Mouse (Mus musculus) erythroblast, embryonic 14.5 days (primary cell): ENCODE results near the gene Fry. TPM values are rescaled to one million over a fixed set of nuclear protein-coding genes. Genes with fewer than 3 reads are reported as not detected.

Source experiments
- H3K27me3 ChIP-seq: 2 replicates; pipeline ENCODE4 v1.6.1; 2012; ENCODE audit warnings: inconsistent platforms; ENCODE audit not compliant: control insufficient read depth
- H3K36me3 ChIP-seq: 2 replicates; pipeline ENCODE4 v1.6.1; 2012; ENCODE audit warnings: mild to moderate bottlenecking, inconsistent platforms; ENCODE audit not compliant: control insufficient read depth
- H3K4me1 ChIP-seq: 2 replicates; pipeline ENCODE4 v1.6.1; 2012; ENCODE audit warnings: inconsistent platforms; ENCODE audit not compliant: control insufficient read depth
- H3K4me3 ChIP-seq: replicated peaks from 2 replicates; pipeline ENCODE3; 2012; ENCODE audit warnings: moderate library complexity, mild to moderate bottlenecking, inconsistent platforms
- H3K9me3 ChIP-seq: 2 replicates; pipeline ENCODE4 v1.6.1; 2012; ENCODE audit warnings: low read length, inconsistent platforms, mixed read lengths; ENCODE audit not compliant: control insufficient read depth
- GATA1 ChIP-seq: IDR thresholded peaks from 2 replicates; pipeline ENCODE4 v1.6.1; 2012; ENCODE audit warnings: low read length, inconsistent platforms, mixed read lengths
- TAL1 ChIP-seq: IDR thresholded peaks from 3 replicates; pipeline ENCODE4 v1.6.1; 2012; ENCODE audit warnings: low read length, inconsistent platforms, mixed read lengths
- polyA plus RNA-seq: library from polyadenylated mRNA; stranded (reverse); fragments of >175 nt; gene quantifications from 2 replicates; pipeline ENCODE4 v1.2.3, GENCODE M21; 2012

The Fry gene
- polyA plus RNA-seq, 1 experiment: 0.16 TPM

DNA sequence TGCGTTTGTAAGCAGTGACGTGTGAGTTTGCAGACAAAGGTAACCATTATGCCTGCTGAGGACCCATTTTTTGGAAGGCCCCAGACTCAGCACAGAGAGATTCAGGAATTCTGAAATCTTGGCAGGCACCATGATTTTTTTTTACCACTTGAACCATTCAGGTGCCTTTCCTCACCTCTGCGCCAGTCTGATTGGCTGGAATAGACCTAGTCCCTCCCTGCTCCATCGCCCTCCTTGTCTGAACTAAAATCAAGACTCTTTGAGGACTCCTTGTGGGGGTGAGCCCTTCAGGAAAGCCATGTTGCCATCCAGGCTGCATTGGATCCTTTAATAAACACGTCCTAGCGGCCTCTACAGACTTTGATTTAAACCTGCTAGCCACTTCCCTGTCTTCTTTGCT is 103.4 kb downstream of the Fry start:
- no peaks in the 10 kb centered on the region for H3K4me1 ChIP-seq
- H3K4me3 ChIP-seq: no peak overlapping the region
- no peak for TF ChIP-seq TAL1
- TF ChIP-seq GATA1: no peak
- no peaks in the 10 kb centered on the region for H3K36me3 ChIP-seq
- H3K9me3 ChIP-seq: no peaks in the 10 kb centered on the region
- H3K27me3 ChIP-seq: no peaks in the 10 kb centered on the region

DNA sequence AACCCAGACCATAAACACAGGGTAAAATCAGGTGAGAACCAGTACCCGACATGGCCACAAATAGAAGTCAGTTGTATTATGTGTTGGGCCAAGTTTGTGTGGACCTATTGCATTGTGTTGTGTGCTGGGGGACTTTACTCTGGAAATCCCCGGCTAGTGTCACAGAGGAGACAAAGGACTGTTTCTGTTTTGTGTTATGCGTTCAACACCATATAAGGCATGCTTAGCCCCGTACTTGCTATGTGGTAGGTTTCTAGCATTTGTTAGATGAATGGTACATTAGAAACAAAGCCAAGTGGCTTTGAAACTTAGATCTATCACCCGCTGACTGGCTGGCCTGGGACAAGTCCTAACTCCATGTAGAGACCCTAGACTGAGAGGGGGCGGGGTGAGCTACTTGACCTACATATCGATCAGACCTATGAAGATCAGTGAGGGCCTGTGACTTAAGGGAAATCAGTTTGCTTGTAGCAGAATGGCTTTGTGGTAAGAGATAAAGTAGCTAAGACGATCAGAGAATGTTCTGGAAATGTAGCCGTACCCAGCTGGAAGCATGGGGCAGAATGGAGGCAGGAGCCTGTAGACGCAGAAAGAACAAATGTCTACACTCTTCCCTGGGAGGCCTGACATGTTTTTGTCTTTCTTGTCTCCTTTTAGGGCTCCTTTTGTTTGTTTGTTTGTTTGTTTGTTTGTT is 105.2 kb downstream of the Fry start:
- TF ChIP-seq GATA1 (no peak), TAL1 (no peak)
- Histone ChIP-seq H3K9me3 (no peaks in the 10 kb centered on the region), H3K36me3 (no peaks in the 10 kb centered on the region)

GRCm38 (mm10) chr5:150229086-150229485 is 110.6 kb downstream of the Fry start:
- Histone ChIP-seq H3K4me1 (no peaks in the 10 kb centered on the region), H3K36me3 (no peaks in the 10 kb centered on the region), H3K27me3 (no peaks in the 10 kb centered on the region), H3K4me3 (no peak overlapping the region), H3K9me3 (peaks cover 3% of the 10 kb centered on the region)
- TF ChIP-seq TAL1 (no peak), GATA1 (no peak)

More for the DNA sequence above, 105.2 kb downstream of the Fry start:
- no peak overlapping the region for H3K4me3 ChIP-seq
- no peaks in the 10 kb centered on the region for H3K27me3 ChIP-seq
- no peaks in the 10 kb centered on the region for H3K4me1 ChIP-seq

DNA sequence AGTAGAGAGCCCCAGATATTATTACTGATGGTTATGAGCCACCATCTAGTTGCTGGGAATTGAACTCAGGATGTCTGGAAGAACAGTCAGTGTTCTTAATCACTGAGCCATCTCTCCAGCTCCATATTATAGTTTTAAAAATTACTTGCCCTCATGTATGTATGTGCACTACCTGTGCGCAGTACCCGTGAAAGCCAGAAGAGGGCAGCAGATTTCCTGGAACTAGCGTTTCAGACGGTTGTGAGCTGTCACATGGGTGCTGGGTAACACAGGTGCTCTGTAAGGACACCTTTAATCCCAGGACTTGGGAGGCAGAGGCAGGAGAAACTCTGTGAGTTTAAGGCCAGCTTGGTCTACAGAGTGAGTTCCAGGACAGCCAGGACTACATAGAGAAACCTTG is 111.3 kb downstream of the Fry start:
- no peaks in the 10 kb centered on the region for H3K27me3 ChIP-seq
- H3K9me3 ChIP-seq: peaks cover 3% of the 10 kb centered on the region
- H3K4me1 ChIP-seq: no peaks in the 10 kb centered on the region
- TF ChIP-seq TAL1 (no peak), GATA1 (no peak)
- H3K4me3 ChIP-seq: no peak overlapping the region
- no peaks in the 10 kb centered on the region for H3K36me3 ChIP-seq

DNA sequence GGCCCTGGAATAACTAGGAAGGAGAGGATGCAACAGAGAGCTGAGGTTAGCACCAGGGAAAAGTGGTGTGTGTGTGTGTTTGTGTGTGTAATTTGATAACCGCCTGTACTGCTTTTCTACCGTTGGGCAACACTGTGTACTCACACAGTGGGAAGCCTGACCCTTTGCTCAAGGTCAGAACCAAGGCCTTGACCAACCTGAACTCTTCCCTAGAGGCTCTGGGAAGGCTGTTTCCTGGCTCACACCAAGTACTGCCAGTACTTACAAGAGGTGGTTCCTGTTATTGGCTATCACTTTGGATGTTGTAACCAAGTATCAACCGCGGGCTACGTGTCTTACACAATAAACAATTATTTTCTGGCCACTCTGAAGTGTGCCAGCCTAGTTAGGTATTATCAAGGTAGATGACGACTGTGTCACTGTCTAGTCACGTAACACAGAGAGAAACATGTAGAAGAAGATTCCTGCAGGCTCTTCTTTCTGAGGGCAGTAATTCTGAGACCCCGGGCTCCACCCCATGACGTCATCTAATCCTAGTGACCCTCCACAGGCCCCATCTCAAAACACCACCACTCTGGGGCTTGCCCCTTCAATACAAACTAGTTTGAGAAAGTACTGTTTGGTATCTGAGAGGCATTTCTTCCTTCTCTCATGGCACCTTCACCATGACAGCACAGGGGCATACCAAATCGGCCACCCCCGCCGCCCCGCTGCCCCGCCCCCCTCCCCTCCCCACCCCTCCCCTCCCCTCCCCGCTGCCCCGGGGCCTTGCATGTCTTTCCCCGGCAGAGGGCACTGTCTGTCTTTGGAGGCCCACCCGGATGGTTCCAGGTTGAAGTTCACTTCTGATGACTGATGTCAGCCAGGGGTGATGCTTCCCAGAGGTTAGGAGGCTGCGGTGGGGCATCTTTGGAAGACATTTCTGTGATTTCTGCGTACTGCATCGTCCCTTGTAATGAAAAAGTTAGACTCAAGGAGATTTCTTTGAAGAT is 114.0 kb downstream of the Fry start:
- Histone ChIP-seq H3K4me1 (no peaks in the 10 kb centered on the region), H3K9me3 (peaks cover 7% of the 10 kb centered on the region), H3K4me3 (no peak overlapping the region), H3K27me3 (no peaks in the 10 kb centered on the region), H3K36me3 (no peaks in the 10 kb centered on the region)
- TF ChIP-seq GATA1: no peak
- TF ChIP-seq TAL1: no peak

- Histone ChIP-seq H3K27me3 (no peaks in the 10 kb centered on the region), H3K9me3 (peaks cover 7% of the 10 kb centered on the region), H3K4me3 (no peak overlapping the region), H3K36me3 (no peaks in the 10 kb centered on the region), H3K4me1 (no peaks in the 10 kb centered on the region)
- TF ChIP-seq TAL1: no peak
- TF ChIP-seq GATA1: no peak
These were observed 114.9 kb downstream of the Fry start for GRCm38 (mm10) chr5:150233154-150233886.

DNA sequence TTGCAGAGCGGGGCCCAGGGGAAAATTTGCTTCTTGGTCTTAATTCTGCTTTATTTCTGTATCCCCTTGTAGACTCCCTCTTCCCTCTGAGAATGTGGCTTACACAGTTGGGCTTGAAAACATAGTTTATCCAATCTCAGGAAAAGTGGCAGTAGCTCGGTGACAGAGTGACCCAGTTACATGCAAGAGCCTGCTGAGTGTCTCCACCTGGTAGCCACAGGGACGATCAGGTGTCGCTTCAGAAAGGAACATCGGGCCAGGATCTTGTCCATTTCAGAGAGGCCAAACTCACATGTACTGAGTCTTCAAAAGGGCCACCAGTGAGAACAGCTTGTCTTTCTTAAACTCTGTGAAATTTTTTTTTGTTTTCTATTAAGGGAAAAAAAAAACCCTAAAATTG is 117.5 kb downstream of the Fry start:
- no peaks in the 10 kb centered on the region for H3K27me3 ChIP-seq
- H3K9me3 ChIP-seq: peaks cover 4% of the 10 kb centered on the region; the same call in 1 of the 2 replicates
- H3K36me3 ChIP-seq: no peaks in the 10 kb centered on the region
- TF ChIP-seq TAL1 (no peak), GATA1 (no peak)
- no peak overlapping the region for H3K4me3 ChIP-seq
- no peaks in the 10 kb centered on the region for H3K4me1 ChIP-seq

DNA sequence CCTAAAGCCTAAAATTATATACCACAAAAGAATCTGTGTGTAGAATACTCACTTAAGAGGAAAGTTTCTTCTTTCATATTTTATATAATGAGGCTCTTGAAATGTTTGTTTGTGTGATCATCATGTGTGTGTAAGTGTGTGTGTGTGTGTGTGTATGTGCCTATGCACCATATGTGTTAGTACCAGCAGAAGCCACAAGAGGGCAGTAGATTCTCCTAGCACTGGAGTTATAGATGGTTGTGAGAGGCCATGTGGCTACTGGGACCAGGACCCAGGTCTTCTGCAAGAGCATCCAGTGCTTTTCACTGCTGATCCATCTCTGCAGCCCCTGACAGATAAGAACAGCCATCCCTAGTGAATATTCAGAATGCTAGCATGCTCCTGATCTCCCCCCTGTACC is 118.2 kb downstream of the Fry start:
- Histone ChIP-seq H3K9me3 (peaks cover 4% of the 10 kb centered on the region; the same call in 1 of the 2 replicates), H3K27me3 (no peaks in the 10 kb centered on the region), H3K36me3 (no peaks in the 10 kb centered on the region), H3K4me3 (no peak overlapping the region), H3K4me1 (no peaks in the 10 kb centered on the region)
- TF ChIP-seq TAL1: no peak
- TF ChIP-seq GATA1: no peak
